Mouse (Mus musculus): ENCODE measurements around the gene Unc5c. TPM values are rescaled to one million over a fixed set of nuclear protein-coding genes. Genes with fewer than 3 reads are reported as not detected.
A peak's percentile ranks its signal among the peaks of the same experiment; 100 is the strongest.

Unc5c gene
- total and polyA plus RNA-seq, 2 experiments from 2014 or later: 29.2 to 106 TPM

GRCm38 (mm10) chr3:141838864-141839263, 373.8 kb downstream of the Unc5c start:
- H3K4me2 ChIP-seq (ENCODE audit: low read depth, low read length): no peak overlapping the region
- ATAC-seq: peak; percentile 55; the same call in 1 of the 2 replicates
- WGBS: 39% methylated on average over 7 of the region's 7 CpGs

GRCm38 (mm10) chr3:141849206-141849605, 384.2 kb downstream of the Unc5c start:
- Histone ChIP-seq H3K9ac (replicated peaks; ENCODE audit: low read length) (no peak overlapping the region), H3K36me3 (ENCODE audit: insufficient read depth, low read length) (no peaks in the 10 kb centered on the region), H3K4me2 (ENCODE audit: low read depth, low read length) (no peak overlapping the region), H3K4me3 (ENCODE audit: low read length) (no peak overlapping the region), H3K27ac (no peak overlapping the region), H3K9me3 (ENCODE audit: low read length) (no peaks in the 10 kb centered on the region), H3K4me1 (ENCODE audit: insufficient read depth, low read length) (no peaks in the 10 kb centered on the region), H3K27me3 (ENCODE audit: insufficient read depth, low read length) (no peaks in the 10 kb centered on the region)
- TF ChIP-seq CTCF (IDR thresholded peaks at IDR 0.05; ENCODE audit: low read depth): no peak
- ATAC-seq (no peak), DNase-seq (ENCODE audit: low spot score) (no peak)
- 37% methylated on average over 1 of the region's 1 CpGs for WGBS

More at GRCm38 (mm10) chr3:141838864-141839263, 373.8 kb downstream of the Unc5c start:
- Histone ChIP-seq H3K9me3 (ENCODE audit: low read length) (no peaks in the 10 kb centered on the region), H3K27ac (no peak overlapping the region), H3K4me1 (ENCODE audit: insufficient read depth, low read length) (no peaks in the 10 kb centered on the region), H3K36me3 (ENCODE audit: insufficient read depth, low read length) (no peaks in the 10 kb centered on the region), H3K9ac (replicated peaks; ENCODE audit: low read length) (no peak overlapping the region), H3K27me3 (ENCODE audit: insufficient read depth, low read length) (no peaks in the 10 kb centered on the region), H3K4me3 (ENCODE audit: low read length) (no peak overlapping the region)
- DNase-seq (ENCODE audit: low spot score): peak; percentile 80
- peak; percentile 87 for TF ChIP-seq CTCF (IDR thresholded peaks at IDR 0.05; ENCODE audit: low read depth)

GRCm38 (mm10) chr3:141850141-141850540, 385.1 kb downstream of the Unc5c start:
- Histone ChIP-seq H3K4me3 (ENCODE audit: low read length) (no peak overlapping the region), H3K4me2 (ENCODE audit: low read depth, low read length) (no peak overlapping the region), H3K36me3 (ENCODE audit: insufficient read depth, low read length) (no peaks in the 10 kb centered on the region), H3K4me1 (ENCODE audit: insufficient read depth, low read length) (no peaks in the 10 kb centered on the region), H3K9me3 (ENCODE audit: low read length) (no peaks in the 10 kb centered on the region), H3K27me3 (ENCODE audit: insufficient read depth, low read length) (no peaks in the 10 kb centered on the region), H3K9ac (replicated peaks; ENCODE audit: low read length) (no peak overlapping the region), H3K27ac (no peak overlapping the region)
- ATAC-seq (no peak), DNase-seq (ENCODE audit: low spot score) (no peak)
- TF ChIP-seq CTCF (IDR thresholded peaks at IDR 0.05; ENCODE audit: low read depth): no peak
- WGBS: 75% methylated on average over 7 of the region's 7 CpGs

- TF ChIP-seq CTCF (IDR thresholded peaks at IDR 0.05; ENCODE audit: low read depth): no peak
- Histone ChIP-seq H3K9me3 (ENCODE audit: low read length) (no peaks in the 10 kb centered on the region), H3K27ac (no peak overlapping the region), H3K27me3 (ENCODE audit: insufficient read depth, low read length) (no peaks in the 10 kb centered on the region), H3K4me2 (ENCODE audit: low read depth, low read length) (no peak overlapping the region), H3K4me1 (ENCODE audit: insufficient read depth, low read length) (no peaks in the 10 kb centered on the region), H3K9ac (replicated peaks; ENCODE audit: low read length) (no peak overlapping the region), H3K4me3 (ENCODE audit: low read length) (no peak overlapping the region), H3K36me3 (ENCODE audit: insufficient read depth, low read length) (no peaks in the 10 kb centered on the region; the same call in 1 of the 2 replicates)
- no peak for DNase-seq (ENCODE audit: low spot score)
- ATAC-seq: no peak
- WGBS: 81% methylated on average over 4 of the region's 4 CpGs
Observed at GRCm38 (mm10) chr3:141854339-141854738, 389.3 kb downstream of the Unc5c start.

- no peak overlapping the region for H3K9ac ChIP-seq (replicated peaks; ENCODE audit: low read length)
- H3K4me1 ChIP-seq (ENCODE audit: insufficient read depth, low read length): no peaks in the 10 kb centered on the region
- 90% methylated on average over 8 of the region's 8 CpGs for WGBS
- DNase-seq (ENCODE audit: low spot score) (no peak), ATAC-seq (no peak)
- no peak overlapping the region for H3K4me3 ChIP-seq (ENCODE audit: low read length)
- no peaks in the 10 kb centered on the region; the same call in 1 of the 2 replicates for H3K36me3 ChIP-seq (ENCODE audit: insufficient read depth, low read length)
- no peaks in the 10 kb centered on the region for H3K27me3 ChIP-seq (ENCODE audit: insufficient read depth, low read length)
- H3K4me2 ChIP-seq (ENCODE audit: low read depth, low read length): no peak overlapping the region
- TF ChIP-seq CTCF (IDR thresholded peaks at IDR 0.05; ENCODE audit: low read depth): no peak
- H3K27ac ChIP-seq: no peak overlapping the region
- H3K9me3 ChIP-seq (ENCODE audit: low read length): no peaks in the 10 kb centered on the region
Observed at GRCm38 (mm10) chr3:141857123-141857522, 392.1 kb downstream of the Unc5c start.

GRCm38 (mm10) chr3:141862816-141863461, 397.9 kb downstream of the Unc5c start:
- no peak overlapping the region for H3K4me3 ChIP-seq (ENCODE audit: low read length)
- H3K4me1 ChIP-seq (ENCODE audit: insufficient read depth, low read length): no peaks in the 10 kb centered on the region
- H3K9me3 ChIP-seq (ENCODE audit: low read length): no peaks in the 10 kb centered on the region
- DNase-seq (ENCODE audit: low spot score): peak; percentile 84
- H3K27me3 ChIP-seq (ENCODE audit: insufficient read depth, low read length): no peaks in the 10 kb centered on the region
- no peak overlapping the region for H3K27ac ChIP-seq
- H3K36me3 ChIP-seq (ENCODE audit: insufficient read depth, low read length): no peaks in the 10 kb centered on the region
- ATAC-seq: peak; percentile 80
- TF ChIP-seq CTCF (IDR thresholded peaks at IDR 0.05; ENCODE audit: low read depth): peak; percentile 94
- no peak overlapping the region for H3K9ac ChIP-seq (replicated peaks; ENCODE audit: low read length)
- 22% methylated on average over 13 of the region's 13 CpGs for WGBS
- H3K4me2 ChIP-seq (ENCODE audit: low read depth, low read length): peak overlapping the region; percentile 36; the same call in 1 of the 2 replicates

- Histone ChIP-seq H3K36me3 (ENCODE audit: insufficient read depth, low read length) (no peaks in the 10 kb centered on the region), H3K27ac (no peak overlapping the region), H3K4me1 (ENCODE audit: insufficient read depth, low read length) (no peaks in the 10 kb centered on the region), H3K27me3 (ENCODE audit: insufficient read depth, low read length) (no peaks in the 10 kb centered on the region), H3K4me2 (ENCODE audit: low read depth, low read length) (no peak overlapping the region), H3K4me3 (ENCODE audit: low read length) (no peak overlapping the region), H3K9ac (replicated peaks; ENCODE audit: low read length) (no peak overlapping the region), H3K9me3 (ENCODE audit: low read length) (no peaks in the 10 kb centered on the region)
- 78% methylated on average over 3 of the region's 3 CpGs for WGBS
- ATAC-seq (no peak), DNase-seq (ENCODE audit: low spot score) (no peak)
- no peak for TF ChIP-seq CTCF (IDR thresholded peaks at IDR 0.05; ENCODE audit: low read depth)
Observed at GRCm38 (mm10) chr3:141871805-141872204, 406.8 kb downstream of the Unc5c start.
